Mouse (Mus musculus): ENCODE results near the gene Egfr.

The Egfr gene

GRCm38 (mm10) chr11:16958520-16958919, 206.5 kb downstream of the Egfr start:
- no peak for DNase-seq (ENCODE audit: low spot score)
